Mouse (Mus musculus): ENCODE results near the gene Trim30d.
"Not testable (repeated sequence)": the region's sequence is repeated elsewhere in the genome, so short reads cannot be mapped to it uniquely, and the experiment has no call there.

The Trim30d gene

DNA sequence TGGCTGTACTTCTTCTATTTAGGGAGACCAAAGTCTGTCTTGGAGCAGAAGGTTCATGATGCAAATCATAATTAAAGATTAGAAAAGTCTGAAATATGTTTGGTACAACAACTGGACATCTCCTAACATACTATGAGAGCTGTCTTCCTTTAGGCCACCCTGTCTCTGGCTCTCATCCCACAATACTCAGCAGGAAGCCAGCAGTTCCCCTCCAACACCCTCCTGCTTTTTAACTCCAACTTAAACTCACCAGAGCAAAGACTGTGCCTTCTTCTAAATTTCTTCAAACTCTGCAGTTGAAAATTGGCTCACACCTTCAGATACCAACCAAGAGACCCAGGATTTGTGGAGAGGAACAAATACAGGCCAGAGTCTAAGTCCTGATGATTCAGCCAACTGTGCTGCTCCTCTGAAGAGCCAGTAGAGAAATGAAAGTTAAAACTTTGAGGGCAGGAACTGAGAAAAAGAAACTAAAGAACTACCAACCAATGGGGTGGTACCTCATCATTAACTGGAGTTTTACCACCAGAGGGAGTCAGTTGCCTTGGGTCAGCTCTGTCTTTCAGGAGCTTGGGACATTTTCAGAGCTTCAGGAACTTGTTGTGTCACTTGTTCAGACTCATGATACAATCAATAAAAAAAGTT lies at the start of gene Trim30d:
Gene Trim30d (minus strand): TSS at position 429 of the 645 bp plus-strand sequence.
- DNase-seq, result not testable (repeated sequence)

DNA sequence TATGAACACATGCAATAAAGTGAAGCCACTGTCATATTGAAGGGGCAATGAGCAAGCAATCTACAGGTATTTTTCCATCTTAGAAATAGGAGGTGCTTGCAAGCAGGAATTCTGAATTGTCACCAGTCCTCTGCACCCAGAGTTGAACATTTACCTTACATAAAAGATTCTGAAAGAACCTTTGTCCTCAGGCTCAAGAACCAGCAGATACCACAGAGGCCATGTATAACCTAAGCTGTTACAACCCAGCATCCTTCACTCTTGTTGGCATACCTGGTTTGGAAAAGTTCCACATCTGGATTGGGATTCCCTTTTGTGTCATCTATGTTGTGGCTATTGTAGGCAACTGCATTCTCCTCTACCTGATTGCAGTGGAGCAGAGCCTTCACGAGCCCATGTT lies 45.1 kb upstream of the Trim30d start:
- no peak for DNase-seq

DNA sequence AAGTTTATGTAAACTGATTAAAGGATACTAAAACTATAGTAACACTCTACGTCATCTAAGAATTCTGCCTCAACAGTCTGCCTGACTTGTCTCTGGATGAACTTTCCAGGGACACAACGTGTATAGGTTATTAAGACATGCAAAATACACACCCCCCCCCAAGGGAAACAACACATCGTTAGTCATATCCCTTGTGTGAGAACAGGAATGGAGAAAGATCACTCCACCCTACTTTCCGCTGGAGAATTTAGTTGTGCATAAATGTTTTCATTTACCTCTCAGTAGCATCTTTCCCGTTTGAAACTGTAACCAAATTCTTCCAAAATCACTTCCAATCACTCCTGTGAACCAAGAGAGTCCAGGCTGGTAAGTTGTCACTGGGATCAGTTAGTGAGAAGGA lies 42.2 kb upstream of the Trim30d start, which contains the start of gene Olfr651:
Gene Olfr651 (plus strand): TSS at position 301 of the 400 bp plus-strand sequence.
- DNase-seq, result no peak

DNA sequence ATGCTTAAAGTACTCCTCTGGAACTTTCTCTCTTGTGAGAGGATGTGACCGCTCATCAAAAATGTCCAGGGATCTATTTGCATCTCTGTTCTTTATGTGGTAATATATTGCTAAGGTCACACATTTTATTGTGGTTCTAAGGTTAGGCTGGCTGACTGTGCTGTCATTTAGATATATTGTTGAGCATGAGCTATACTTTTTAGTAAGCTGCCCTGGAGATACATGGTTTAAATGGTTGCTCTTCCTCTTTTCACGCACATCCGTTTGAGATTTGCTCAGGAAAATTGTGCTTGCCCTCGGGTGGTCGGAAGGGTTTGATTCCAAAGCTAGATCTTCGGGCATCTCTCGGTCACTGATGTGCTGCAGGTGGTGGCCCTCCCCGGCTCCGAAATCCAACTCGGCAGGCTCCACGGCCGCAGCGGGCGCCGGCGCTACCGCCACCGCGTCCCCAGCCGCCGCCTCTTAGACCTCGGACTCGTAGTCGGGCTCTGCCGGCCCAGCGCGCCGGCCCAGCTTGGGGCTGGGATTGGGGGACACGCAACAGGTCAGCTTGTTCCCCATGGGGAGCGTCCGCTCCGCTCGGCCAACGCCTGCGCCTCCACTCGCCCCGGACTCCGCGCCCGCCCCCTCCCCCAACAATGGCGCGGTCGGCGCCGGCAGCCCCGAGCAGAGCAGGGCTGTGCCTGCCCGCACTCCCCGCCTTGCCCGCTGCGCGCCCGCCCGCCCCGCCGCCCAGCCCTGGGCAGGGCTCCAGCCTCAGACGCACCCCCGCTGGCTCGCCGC lies 5.9 kb downstream of the Trim30d start:
- peak in 1 of 2 experiments; percentile 22 for DNase-seq

DNA sequence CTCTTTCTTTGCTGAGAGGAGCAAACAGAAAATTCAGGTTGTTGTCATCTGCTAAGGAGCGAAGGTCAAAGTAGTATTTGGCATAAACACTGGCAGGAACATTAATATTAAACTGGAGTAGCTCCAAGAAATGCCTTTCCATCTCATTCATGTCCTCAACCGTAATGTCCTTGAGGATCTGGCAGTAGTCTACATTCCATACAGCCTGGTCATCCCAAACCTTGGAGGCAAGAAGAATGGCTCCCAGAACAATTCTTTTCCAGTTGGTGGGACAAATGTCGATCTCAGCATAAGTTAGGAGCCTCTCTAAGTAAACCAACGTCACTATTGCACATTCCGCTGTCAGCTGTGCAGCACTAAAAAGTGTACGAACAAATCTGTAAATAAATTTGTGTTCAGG lies 6.5 kb downstream of the Trim30d start:
- not testable (repeated sequence) for DNase-seq

DNA sequence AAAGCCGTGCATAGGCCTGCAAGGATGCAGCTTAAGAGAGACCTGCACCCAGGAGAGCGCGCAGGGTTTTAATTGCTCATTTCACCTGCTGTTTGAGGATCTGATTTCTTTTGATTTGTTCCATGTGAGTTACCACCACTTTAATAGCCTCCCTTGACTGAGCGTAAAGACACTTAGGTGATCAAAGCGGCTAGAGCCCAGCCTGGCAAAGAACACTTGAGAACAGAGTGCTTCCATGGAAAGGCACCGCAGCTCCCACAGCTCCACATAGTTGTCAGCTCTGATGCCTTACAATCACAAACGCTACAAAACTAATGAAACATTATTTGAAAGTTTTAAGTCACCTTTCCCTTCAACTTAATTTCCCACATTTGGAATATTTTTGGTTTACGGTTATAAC lies 8.2 kb downstream of the Trim30d start:
- DNase-seq, result not testable (repeated sequence)

DNA sequence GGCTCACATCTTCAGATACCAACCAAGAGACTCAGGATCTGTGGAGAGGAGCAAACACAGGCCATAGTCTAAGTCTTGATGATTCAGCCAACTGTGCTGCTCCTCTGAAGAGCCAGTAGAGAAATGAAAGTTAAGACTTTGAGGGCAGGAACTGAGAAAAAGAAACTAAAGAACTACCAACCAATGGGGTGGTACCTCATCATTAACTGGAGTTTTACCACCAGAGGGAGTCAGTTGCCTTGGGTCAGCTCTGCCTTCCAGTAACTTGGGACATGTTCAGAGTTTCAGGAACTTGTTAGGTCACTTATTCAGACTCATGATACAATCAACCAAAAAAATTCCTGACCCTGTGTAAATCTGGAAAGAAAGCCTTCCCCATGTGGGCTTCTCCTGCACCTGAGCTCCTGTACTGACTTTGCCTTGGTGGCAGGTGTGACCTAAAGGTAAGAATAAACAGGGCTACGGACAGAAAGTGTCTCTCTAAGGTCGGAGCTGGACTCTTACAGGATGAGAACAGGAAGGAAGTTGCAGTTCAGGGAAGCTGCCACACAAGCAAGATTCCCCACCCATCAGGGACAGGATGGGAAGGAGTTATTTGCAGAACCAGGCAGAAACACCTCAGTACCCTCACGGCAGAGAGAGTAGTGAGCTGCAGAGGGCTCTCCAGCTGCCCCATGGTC lies 42.4 kb downstream of the Trim30d start, which contains the start of gene Trim30a:
Gene Trim30a (minus strand): TSS at position 129 of the 680 bp plus-strand sequence.
- DNase-seq, result peak; percentile 11 to 25

DNA sequence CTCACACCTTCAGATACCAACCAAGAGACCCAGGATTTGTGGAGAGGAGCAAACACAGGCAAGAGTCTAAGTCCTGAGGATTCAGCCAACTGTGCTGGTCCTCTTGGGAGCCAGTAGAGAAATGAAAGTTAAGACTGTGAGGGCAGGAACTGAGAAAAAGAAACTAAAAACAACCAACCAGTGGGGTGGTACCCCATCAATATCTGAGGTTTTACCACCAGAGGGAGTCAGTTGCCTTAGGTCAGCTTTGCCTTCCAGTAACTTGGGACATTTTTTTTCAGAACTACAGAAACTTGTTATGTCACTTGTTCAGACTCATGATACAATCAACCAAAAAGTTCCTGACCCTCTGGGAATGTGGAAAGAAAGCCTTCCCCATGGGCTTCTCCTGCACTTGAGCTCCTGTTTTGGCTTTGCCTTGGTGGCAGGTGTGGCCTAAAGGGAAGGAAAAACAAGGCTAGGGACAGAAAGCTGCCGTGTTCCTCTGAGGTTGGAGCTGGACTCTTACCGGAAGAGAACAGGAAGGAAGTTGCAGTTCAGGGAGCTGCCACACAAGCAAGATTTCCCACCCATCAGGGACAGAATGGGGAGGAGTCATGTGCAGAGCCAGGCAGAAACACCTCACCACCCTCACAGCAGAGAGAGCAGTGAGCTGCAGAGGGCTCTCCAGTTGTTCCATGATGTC lies 61.5 kb downstream of the Trim30d start:
- peak; percentile 24 to 37 for DNase-seq

Measured in kidney, postnatal 36 days (tissue).